12 mouse cellular contexts compared by ENCODE assay signal in the genomic region with DNA sequence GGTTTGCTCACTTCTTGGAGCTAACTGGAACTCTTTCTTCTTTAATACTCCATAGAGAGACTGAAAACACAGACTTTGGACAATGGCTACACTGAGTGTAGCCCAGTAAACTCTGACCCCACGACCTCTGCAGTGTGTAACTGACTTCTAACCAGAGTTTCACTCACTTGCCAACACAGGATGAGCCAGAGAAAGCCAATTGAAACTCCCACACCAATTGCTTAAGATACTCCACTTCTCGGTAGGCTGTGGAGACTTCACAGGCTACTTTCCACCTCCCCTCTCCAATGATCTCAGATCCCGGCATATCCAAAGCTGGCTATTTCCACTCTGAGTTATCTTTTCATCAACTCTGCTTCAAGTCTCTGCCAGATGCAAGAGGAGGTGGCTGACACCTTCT. TPM values are rescaled to one million over a fixed set of nuclear protein-coding genes. Genes with fewer than 3 reads are reported as not detected.
DNase-seq lines count a peak whose midpoint lies in the region; ATAC-seq lines count a peak whose summit lies in the region.
"Had no signal": no experiment of that assay in that cellular context is flagged by ENCODE, and none has a peak within 500 bp of the region (broad histone marks: within the 10 kb centered on the region; RNA-seq: fewer than 3 reads in every experiment).

No protein-coding gene starts in this region.

- no peak overlapping the region for H3K4me3 ChIP-seq in limb, embryonic 12.5 days (replicated peaks)
- H3K4me3 ChIP-seq: heart, adult 2 months; stomach, embryonic 15.5 days had no signal

- no peaks in the 10 kb centered on the region for H3K36me3 ChIP-seq in limb, embryonic 12.5 days
- H3K36me3 ChIP-seq: stomach, embryonic 15.5 days had no signal

- ATAC-seq in limb, embryonic 12.5 days (ENCODE audit: insufficient number of reproducible peaks, insufficient read depth, low FRiP score, low TSS enrichment, low read depth): peak; percentile 24; the same call in 1 of the 2 replicates

- H3K27ac ChIP-seq in limb, embryonic 12.5 days: peak overlapping the region; percentile 89
- H3K27ac ChIP-seq: heart, adult 2 months; stomach, embryonic 15.5 days had no signal

- H3K27me3 ChIP-seq in limb, embryonic 12.5 days: no peaks in the 10 kb centered on the region
- H3K27me3 ChIP-seq: stomach, embryonic 15.5 days had no signal

- H3K4me2 ChIP-seq in limb, embryonic 12.5 days: peak overlapping the region; percentile 38
- H3K4me2 ChIP-seq: stomach, embryonic 15.5 days had no signal

- 15% methylated on average over 3 of the region's 3 CpGs for WGBS in limb, embryonic 12.5 days

- no peak overlapping the region for H3K9ac ChIP-seq in limb, embryonic 12.5 days (replicated peaks)
- H3K9ac ChIP-seq: stomach, embryonic 15.5 days had no signal

- peaks cover 28% of the 10 kb centered on the region for H3K4me1 ChIP-seq in limb, embryonic 12.5 days (replicated peaks)

- peak; percentile 25 for DNase-seq in embryo, embryonic 10 days (ENCODE audit: low spot score)
- DNase-seq in embryo, embryonic 11 days: no peak
- peak; percentile 9 for DNase-seq in MN1 (ENCODE audit: low spot score)
- DNase-seq in kidney, adult 11 months: peak; percentile 81
- no peak for DNase-seq in spleen, adult 12 weeks (ENCODE audit: low spot score)
- DNase-seq in frontal cortex, postnatal 36 days (ENCODE audit: low spot score in 2 of 2): no peak
- no peak for DNase-seq in spleen, postnatal 36 days (ENCODE audit: low spot score in 2 of 2)
- DNase-seq: B cell, adult 2 months; heart, adult 2 months; lung, postnatal 14 days had no signal

- no peaks in the 10 kb centered on the region for H3K9me3 ChIP-seq in limb, embryonic 12.5 days
- H3K9me3 ChIP-seq: stomach, embryonic 15.5 days had no signal

RNA-seq across cellular contexts. Expression of a gene that starts 30.5 kb away (rescaled TPM):
- 0.69 and 1.1 TPM in 2 replicates for polyA plus RNA-seq in limb, embryonic 12.5 days (2016; fragmentation: Nextera tagmentation; extraction: Ambion mirVana)

RNA-seq across cellular contexts. Expression of a gene that starts 35.0 kb away (rescaled TPM):
- polyA plus RNA-seq in limb, embryonic 12.5 days (2016; fragmentation: Nextera tagmentation; extraction: Ambion mirVana): 40.8 and 41.7 TPM in 2 replicates

RNA-seq across cellular contexts. Expression of a gene that starts 37.5 kb away (rescaled TPM):
- polyA plus RNA-seq in limb, embryonic 12.5 days (2016; fragmentation: Nextera tagmentation; extraction: Ambion mirVana): 19.5 and 22.4 TPM in 2 replicates

Comparison
In these comparisons a context has a peak if more than half of its experiments do, and no peak if none do; other contexts are left out.
1. DNase-seq: peak in embryo, embryonic 10 days (single experiment), MN1 (single experiment) and kidney, adult 11 months (single experiment); none in embryo, embryonic 11 days (single experiment), spleen, adult 12 weeks (single experiment), frontal cortex, postnatal 36 days (0 of 2) and spleen, postnatal 36 days (0 of 2).